Mouse (Mus musculus): ENCODE results near the gene Fgf9. TPM values are rescaled to one million over a fixed set of nuclear protein-coding genes. Genes with fewer than 3 reads are reported as not detected.

Gene Fgf9
- polyA plus RNA-seq, 1 experiment from 2014 or later = 16.1 TPM

DNA sequence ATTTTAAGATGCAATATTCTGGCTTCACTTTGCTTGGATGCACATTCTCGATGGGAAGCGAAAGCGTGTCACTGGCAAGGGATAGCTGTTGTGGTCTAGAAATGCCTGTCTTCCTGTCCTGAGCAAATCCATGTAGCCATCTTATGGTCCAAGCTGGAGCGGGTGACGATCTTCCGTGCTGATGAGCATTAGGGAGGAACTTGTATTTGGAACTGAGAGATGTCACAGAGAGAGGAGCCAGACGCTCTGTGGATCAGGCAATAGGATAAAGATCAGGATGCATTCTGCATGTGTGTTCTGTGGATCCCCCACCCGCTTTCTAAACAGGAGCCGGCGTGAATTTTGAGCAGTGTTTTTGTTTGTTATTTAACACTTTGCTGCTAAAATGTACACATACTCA, 41.2 kb downstream of the Fgf9 start:
- no peaks in the 10 kb centered on the region for H3K9me3 ChIP-seq (ENCODE audit: control insufficient read depth, low read length)
- no peak for ATAC-seq
- H3K27me3 ChIP-seq (replicated peaks; ENCODE audit: control insufficient read depth, insufficient read depth, low read length) = no peaks in the 10 kb centered on the region
- H3K36me3 ChIP-seq (ENCODE audit: control insufficient read depth, insufficient read depth, low read length) = no peaks in the 10 kb centered on the region
- H3K4me2 ChIP-seq (ENCODE audit: low read depth, low read length) = no peak overlapping the region
- no peak overlapping the region for H3K27ac ChIP-seq (ENCODE audit: low read length)
- WGBS = 84% methylated on average over 10 of the region's 10 CpGs
- no peaks in the 10 kb centered on the region for H3K4me1 ChIP-seq (ENCODE audit: control insufficient read depth, insufficient read depth, low read length)
- H3K9ac ChIP-seq (ENCODE audit: low read depth, low read length) = no peak overlapping the region
- H3K4me3 ChIP-seq (ENCODE audit: low read length) = no peak overlapping the region

DNA sequence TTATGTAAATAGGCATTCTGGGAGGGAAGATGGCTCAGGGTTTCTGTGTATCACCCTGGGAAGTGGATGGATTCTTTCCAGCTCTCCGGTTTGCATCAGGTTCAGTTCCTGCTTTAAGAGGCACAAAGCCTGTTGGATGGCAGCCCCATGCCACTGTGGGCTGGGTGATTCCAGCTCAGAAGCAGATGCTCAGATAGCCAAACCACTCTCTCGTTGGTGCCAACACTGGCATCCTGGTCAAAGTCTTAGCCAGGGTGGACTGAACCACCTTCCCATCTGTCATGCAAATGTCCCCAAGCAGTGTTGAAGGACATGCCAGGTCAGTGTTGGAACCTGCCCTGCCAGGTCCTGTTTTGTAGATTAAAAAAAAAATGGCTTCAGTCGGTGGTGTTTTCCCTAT, 42.0 kb downstream of the Fgf9 start:
- Histone ChIP-seq H3K27ac (ENCODE audit: low read length) (no peak overlapping the region), H3K9ac (ENCODE audit: low read depth, low read length) (no peak overlapping the region), H3K4me2 (ENCODE audit: low read depth, low read length) (no peak overlapping the region), H3K4me3 (ENCODE audit: low read length) (no peak overlapping the region), H3K9me3 (ENCODE audit: control insufficient read depth, low read length) (no peaks in the 10 kb centered on the region), H3K4me1 (ENCODE audit: control insufficient read depth, insufficient read depth, low read length) (no peaks in the 10 kb centered on the region), H3K36me3 (ENCODE audit: control insufficient read depth, insufficient read depth, low read length) (no peaks in the 10 kb centered on the region), H3K27me3 (replicated peaks; ENCODE audit: control insufficient read depth, insufficient read depth, low read length) (no peaks in the 10 kb centered on the region)
- WGBS = 60% methylated on average over 3 of the region's 3 CpGs
- ATAC-seq = no peak

DNA sequence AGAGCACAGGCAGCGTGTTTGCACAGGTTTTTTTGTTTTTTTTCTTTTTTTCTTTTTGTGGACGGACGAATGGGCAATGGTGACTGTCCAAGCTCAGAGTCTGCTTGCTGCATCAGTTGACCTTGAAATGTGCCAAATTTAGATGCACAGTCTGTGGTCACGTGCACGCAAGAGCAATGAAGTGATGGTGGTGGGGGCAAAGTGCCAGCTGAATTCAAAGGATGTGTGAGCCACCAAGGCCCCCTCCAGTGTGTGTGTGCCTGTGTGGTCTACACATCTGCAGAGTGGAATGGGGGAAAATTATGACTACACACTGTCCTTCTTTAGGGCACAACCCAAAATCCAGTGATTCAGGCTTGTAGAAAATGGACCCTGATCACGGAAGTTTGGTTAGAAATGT, 42.8 kb downstream of the Fgf9 start:
- Histone ChIP-seq H3K4me2 (ENCODE audit: low read depth, low read length) (no peak overlapping the region), H3K27ac (ENCODE audit: low read length) (no peak overlapping the region), H3K9ac (ENCODE audit: low read depth, low read length) (no peak overlapping the region), H3K9me3 (ENCODE audit: control insufficient read depth, low read length) (no peaks in the 10 kb centered on the region), H3K4me1 (ENCODE audit: control insufficient read depth, insufficient read depth, low read length) (no peaks in the 10 kb centered on the region), H3K36me3 (ENCODE audit: control insufficient read depth, insufficient read depth, low read length) (no peaks in the 10 kb centered on the region), H3K27me3 (replicated peaks; ENCODE audit: control insufficient read depth, insufficient read depth, low read length) (no peaks in the 10 kb centered on the region), H3K4me3 (ENCODE audit: low read length) (no peak overlapping the region)
- WGBS = 53% methylated on average over 6 of the region's 6 CpGs
- no peak for ATAC-seq

DNA sequence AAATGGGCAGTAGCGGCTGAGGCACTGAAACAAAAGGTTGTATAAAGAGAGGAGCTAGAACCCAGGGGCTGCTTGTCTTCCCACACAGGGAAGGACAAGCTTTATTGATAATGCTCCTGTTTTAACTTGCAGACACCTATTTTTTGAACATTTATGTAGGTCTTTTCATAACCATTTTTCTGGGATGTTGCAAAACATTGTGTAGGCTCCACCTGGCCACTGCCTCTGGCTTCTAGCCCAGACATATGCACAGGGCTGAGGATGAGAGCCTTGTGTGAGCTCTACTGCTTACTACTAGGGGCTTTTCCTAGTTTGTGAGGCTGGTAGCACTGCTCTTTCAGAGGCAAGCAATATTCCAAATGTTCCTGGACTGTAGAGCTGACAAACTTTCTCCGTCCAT, 43.8 kb downstream of the Fgf9 start:
- H3K36me3 ChIP-seq (ENCODE audit: control insufficient read depth, insufficient read depth, low read length) = no peaks in the 10 kb centered on the region
- 86% methylated on average over 2 of the region's 2 CpGs for WGBS
- H3K9ac ChIP-seq (ENCODE audit: low read depth, low read length) = no peak overlapping the region

DNA sequence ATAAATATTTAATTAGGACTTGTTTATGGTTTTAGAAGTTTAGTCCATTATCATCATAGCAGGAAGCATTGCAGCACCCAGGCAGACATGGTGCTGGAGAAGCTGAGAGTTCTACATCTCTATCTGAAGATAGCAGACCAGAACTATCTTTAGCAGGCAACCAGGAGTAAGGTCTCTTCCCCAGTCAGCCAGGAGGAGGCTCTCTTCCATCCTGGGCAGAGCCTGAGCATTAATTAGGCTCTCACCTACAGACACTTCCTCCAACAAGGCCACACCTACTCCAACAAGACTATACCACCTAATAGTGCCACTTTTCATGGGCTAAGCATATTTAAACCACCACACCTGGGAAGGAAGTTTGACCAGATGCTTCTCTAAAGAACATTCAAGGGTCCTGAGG, 54.3 kb downstream of the Fgf9 start:
- no peak overlapping the region for H3K4me3 ChIP-seq (ENCODE audit: low read length)
- H3K27me3 ChIP-seq (replicated peaks; ENCODE audit: control insufficient read depth, insufficient read depth, low read length) = no peaks in the 10 kb centered on the region
- no peak overlapping the region for H3K27ac ChIP-seq (ENCODE audit: low read length)
- H3K9me3 ChIP-seq (ENCODE audit: control insufficient read depth, low read length) = no peaks in the 10 kb centered on the region
- no peak overlapping the region for H3K9ac ChIP-seq (ENCODE audit: low read depth, low read length)
- H3K4me1 ChIP-seq (ENCODE audit: control insufficient read depth, insufficient read depth, low read length) = no peaks in the 10 kb centered on the region
- H3K4me2 ChIP-seq (ENCODE audit: low read depth, low read length) = no peak overlapping the region
- no peak for ATAC-seq
- H3K36me3 ChIP-seq (ENCODE audit: control insufficient read depth, insufficient read depth, low read length) = no peaks in the 10 kb centered on the region

More for the DNA sequence above, 43.8 kb downstream of the Fgf9 start:
- Histone ChIP-seq H3K27ac (ENCODE audit: low read length) (no peak overlapping the region), H3K4me2 (ENCODE audit: low read depth, low read length) (no peak overlapping the region), H3K4me3 (ENCODE audit: low read length) (no peak overlapping the region), H3K9me3 (ENCODE audit: control insufficient read depth, low read length) (no peaks in the 10 kb centered on the region), H3K4me1 (ENCODE audit: control insufficient read depth, insufficient read depth, low read length) (no peaks in the 10 kb centered on the region), H3K27me3 (replicated peaks; ENCODE audit: control insufficient read depth, insufficient read depth, low read length) (no peaks in the 10 kb centered on the region)
- no peak for ATAC-seq

DNA sequence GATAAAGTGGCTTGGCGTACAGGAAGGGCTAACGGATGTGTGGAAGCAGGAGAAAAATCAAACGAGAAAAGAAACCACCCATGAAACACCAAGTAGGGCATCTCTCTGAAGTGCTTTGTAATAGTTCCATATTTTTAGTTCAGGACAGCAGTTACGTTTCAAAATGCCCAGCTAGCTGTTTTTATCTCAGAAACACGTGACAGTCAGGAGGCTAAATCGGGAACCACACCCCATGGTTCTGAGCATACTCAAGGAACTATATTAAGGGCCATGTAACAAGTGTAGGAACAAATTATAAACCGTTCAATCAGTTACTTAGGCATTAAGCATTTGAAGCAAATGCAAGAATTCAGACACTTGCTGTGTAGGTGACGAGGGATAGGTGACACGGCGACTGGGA, 56.2 kb downstream of the Fgf9 start:
- ATAC-seq = no peak

DNA sequence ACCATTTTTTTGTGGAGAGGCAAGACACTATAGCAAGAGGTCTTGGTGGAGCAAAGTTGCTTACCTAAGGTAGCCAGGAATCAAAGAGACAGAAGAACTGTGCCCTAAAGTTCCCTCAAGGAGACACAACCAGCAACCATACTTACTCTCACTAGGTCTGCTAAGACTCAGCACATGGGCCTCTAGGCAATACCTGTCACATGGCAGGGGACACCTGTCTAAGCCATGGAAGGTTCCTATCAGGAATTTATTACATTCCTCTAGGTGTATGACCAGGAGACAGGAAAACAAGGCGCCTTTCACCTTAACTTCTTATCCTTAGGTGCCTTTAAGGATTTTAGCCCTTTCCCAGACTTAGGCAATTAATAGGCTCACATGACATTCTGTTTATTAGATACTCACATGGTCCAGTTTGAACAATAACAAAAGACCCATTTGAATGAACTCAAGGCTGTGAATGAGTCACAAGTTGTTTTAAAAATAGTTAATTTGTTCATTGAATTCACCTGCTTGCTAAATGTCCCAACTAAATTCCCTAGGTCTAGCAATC, 69.2 kb downstream of the Fgf9 start:
- ATAC-seq = no peak
- Histone ChIP-seq H3K36me3 (ENCODE audit: control insufficient read depth, insufficient read depth, low read length) (no peaks in the 10 kb centered on the region), H3K9me3 (ENCODE audit: control insufficient read depth, low read length) (no peaks in the 10 kb centered on the region), H3K27ac (ENCODE audit: low read length) (no peak overlapping the region), H3K27me3 (replicated peaks; ENCODE audit: control insufficient read depth, insufficient read depth, low read length) (no peaks in the 10 kb centered on the region), H3K4me2 (ENCODE audit: low read depth, low read length) (no peak overlapping the region), H3K9ac (ENCODE audit: low read depth, low read length) (no peak overlapping the region), H3K4me1 (ENCODE audit: control insufficient read depth, insufficient read depth, low read length) (no peaks in the 10 kb centered on the region), H3K4me3 (ENCODE audit: low read length) (no peak overlapping the region)
- WGBS = 72% methylated on average over 1 of the region's 1 CpGs

More for the DNA sequence above, 56.2 kb downstream of the Fgf9 start:
- Histone ChIP-seq H3K36me3 (ENCODE audit: control insufficient read depth, insufficient read depth, low read length) (no peaks in the 10 kb centered on the region), H3K4me3 (ENCODE audit: low read length) (no peak overlapping the region), H3K4me2 (ENCODE audit: low read depth, low read length) (no peak overlapping the region), H3K9ac (ENCODE audit: low read depth, low read length) (no peak overlapping the region), H3K27me3 (replicated peaks; ENCODE audit: control insufficient read depth, insufficient read depth, low read length) (no peaks in the 10 kb centered on the region), H3K27ac (ENCODE audit: low read length) (no peak overlapping the region), H3K4me1 (ENCODE audit: control insufficient read depth, insufficient read depth, low read length) (no peaks in the 10 kb centered on the region), H3K9me3 (ENCODE audit: control insufficient read depth, low read length) (no peaks in the 10 kb centered on the region)
- 88% methylated on average over 10 of the region's 10 CpGs for WGBS

DNA sequence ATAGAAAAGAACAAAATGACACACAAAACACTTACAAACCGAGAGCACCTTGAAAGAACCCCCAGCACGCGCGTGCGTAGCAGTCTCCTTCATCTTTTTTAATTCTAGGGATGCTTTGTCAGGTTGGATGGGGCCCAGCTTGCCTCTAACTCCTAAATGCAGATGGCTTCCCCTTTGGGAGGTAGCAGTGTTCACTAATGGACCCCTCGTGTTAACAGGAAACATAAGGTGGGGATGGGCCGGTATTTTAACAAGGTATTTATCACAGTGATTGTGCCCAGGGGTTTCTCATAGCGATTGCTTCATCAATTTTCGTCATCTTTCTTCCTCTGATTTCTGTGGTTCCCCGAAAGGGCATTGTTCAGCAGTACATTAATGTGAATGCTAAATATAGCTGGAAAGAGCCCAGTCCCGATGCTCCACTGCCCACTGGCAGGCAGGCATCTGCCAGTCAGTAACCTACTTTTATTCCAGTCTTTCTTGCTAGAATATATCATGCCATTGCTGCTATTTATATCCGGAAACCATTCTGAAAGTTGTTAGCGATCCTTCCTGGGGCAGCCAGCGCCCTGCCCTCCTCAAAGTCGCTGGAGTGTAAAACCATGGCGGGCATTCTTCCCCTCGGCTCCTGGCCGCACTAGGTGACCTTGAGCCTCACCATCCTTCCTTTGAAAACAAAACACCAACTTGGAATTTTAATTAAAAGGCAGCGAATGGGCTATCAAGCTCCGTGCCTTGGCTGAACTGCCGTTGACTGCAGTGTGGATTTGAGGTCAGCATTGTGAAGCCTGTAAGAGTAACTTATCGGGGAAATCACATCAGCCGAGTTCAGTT, 79.5 kb downstream of the Fgf9 start:
- H3K27me3 ChIP-seq (replicated peaks; ENCODE audit: control insufficient read depth, insufficient read depth, low read length) = no peaks in the 10 kb centered on the region
- 0 out of 2 replicates have a peak, but pooled peaks cover 6% of the 10 kb centered on the region for H3K4me1 ChIP-seq (ENCODE audit: control insufficient read depth, insufficient read depth, low read length)
- no peak for ATAC-seq
- H3K4me3 ChIP-seq (ENCODE audit: low read length) = no peak overlapping the region
- no peaks in the 10 kb centered on the region for H3K9me3 ChIP-seq (ENCODE audit: control insufficient read depth, low read length)
- 80% methylated on average over 23 of the region's 23 CpGs for WGBS
- no peak overlapping the region for H3K9ac ChIP-seq (ENCODE audit: low read depth, low read length)
- no peak overlapping the region for H3K27ac ChIP-seq (ENCODE audit: low read length)
- no peaks in the 10 kb centered on the region for H3K36me3 ChIP-seq (ENCODE audit: control insufficient read depth, insufficient read depth, low read length)
- no peak overlapping the region for H3K4me2 ChIP-seq (ENCODE audit: low read depth, low read length)

DNA sequence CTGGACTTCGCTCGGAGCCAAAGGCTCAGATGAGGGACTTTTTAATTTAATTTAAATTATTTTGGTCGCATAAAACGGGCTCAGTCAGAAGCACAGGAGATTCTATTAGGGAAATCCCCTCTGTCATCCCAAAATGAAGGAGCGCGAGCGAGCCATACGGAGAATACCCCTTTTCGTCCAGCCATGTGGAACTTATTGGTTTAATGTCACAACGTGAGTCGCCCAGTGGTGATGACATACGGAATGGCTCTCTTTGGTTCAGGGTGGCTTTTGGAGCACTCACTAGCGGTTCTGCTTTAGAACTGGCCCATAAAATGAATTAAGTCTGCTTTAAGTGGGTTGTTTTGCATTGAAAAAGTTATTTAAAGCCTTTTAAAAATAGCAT, 80.1 kb downstream of the Fgf9 start:
- H3K9me3 ChIP-seq (ENCODE audit: control insufficient read depth, low read length) = no peaks in the 10 kb centered on the region
- ATAC-seq = no peak
- no peaks in the 10 kb centered on the region for H3K27me3 ChIP-seq (replicated peaks; ENCODE audit: control insufficient read depth, insufficient read depth, low read length)
- H3K4me3 ChIP-seq (ENCODE audit: low read length) = no peak overlapping the region
- no peaks in the 10 kb centered on the region for H3K36me3 ChIP-seq (ENCODE audit: control insufficient read depth, insufficient read depth, low read length)
- no peak overlapping the region for H3K4me2 ChIP-seq (ENCODE audit: low read depth, low read length)
- WGBS = 91% methylated on average over 13 of the region's 13 CpGs
- no peak overlapping the region for H3K9ac ChIP-seq (ENCODE audit: low read depth, low read length)
- no peak overlapping the region for H3K27ac ChIP-seq (ENCODE audit: low read length)
- 0 out of 2 replicates have a peak, but pooled peaks cover 6% of the 10 kb centered on the region for H3K4me1 ChIP-seq (ENCODE audit: control insufficient read depth, insufficient read depth, low read length)
